Mouse (Mus musculus) megakaryocyte, embryonic 14.5 days (primary cell): ENCODE results near the gene Tubb4b. TPM values are rescaled to one million over a fixed set of nuclear protein-coding genes. Genes with fewer than 3 reads are reported as not detected.

Experiments used
- H3K27me3 ChIP-seq: replicated peaks from 2 replicates; pipeline ENCODE3; 2012; ENCODE audit warnings: inconsistent platforms
- H3K36me3 ChIP-seq: replicated peaks from 2 replicates; pipeline ENCODE3; 2012; ENCODE audit warnings: low read length, inconsistent platforms, mixed read lengths
- H3K4me1 ChIP-seq: 2 replicates; pipeline ENCODE4 v1.6.1; 2012; ENCODE audit warnings: inconsistent platforms
- H3K4me3 ChIP-seq: replicated peaks from 2 replicates; pipeline ENCODE3; 2012; ENCODE audit warnings: moderate library complexity, mild to moderate bottlenecking, inconsistent platforms
- H3K9me3 ChIP-seq: 2 replicates; pipeline ENCODE4 v1.6.1; 2012; ENCODE audit warnings: inconsistent platforms
- FLI1 ChIP-seq: IDR thresholded peaks from 2 replicates; pipeline ENCODE4 v1.6.1; 2012; ENCODE audit warnings: low read length, inconsistent platforms, mixed read lengths
- GATA1 ChIP-seq: IDR thresholded peaks from 3 replicates; pipeline ENCODE4 v1.6.1; 2012; ENCODE audit warnings: mixed read lengths, low read length, inconsistent platforms, borderline replicate concordance
- polyA plus RNA-seq: library from polyadenylated mRNA; stranded (reverse); fragments of >175 nt; gene quantifications from 2 replicates; pipeline ENCODE4 v1.2.3, GENCODE M21; 2012; ENCODE audit warnings: low replicate concordance; ENCODE audit not compliant: insufficient read depth

Tubb4b gene
- polyA plus RNA-seq, 1 experiment = 365 TPM

DNA sequence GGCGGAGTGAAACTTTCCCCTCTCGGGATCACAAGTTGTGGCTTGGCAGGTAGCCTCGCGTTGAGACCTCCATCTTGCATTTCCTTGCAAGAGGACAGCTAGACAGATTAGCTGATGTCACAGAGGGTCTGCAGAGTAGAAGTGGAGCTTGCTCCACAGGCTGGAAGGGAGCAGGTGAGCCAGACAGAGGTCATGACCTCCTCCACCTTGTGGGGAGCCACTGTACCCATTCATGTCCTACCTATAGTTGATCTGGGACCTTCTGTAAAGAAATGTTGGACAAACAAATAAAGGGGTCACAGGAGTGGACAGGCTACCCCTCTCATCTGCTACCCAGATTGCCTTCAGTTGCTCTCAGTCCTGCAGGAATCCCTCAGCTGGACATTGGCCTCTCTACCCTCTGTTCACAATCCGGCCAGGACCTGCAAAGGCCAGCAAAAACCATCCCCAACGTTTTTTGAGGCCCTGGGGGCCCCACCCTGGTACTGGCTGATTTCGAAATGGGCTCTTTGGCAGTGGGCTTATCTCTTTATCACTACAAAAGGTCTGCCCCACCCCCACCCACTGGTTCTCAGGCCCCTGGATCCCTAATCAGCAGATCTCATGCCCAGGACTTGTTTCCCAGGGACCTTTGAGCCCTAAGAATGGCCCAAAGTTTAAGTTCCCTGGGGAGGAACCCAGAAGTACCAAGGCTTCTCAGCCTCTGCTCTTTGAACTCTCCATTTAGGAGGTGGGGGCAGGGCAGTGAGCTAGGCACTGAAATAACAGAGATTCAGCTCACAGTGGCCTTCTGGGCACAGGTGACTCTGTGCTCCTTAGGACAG is 49.4 kb downstream of the Tubb4b start:
- H3K4me3 ChIP-seq = no peak overlapping the region
- no peak for TF ChIP-seq GATA1
- no peak for TF ChIP-seq FLI1
- H3K9me3 ChIP-seq = no peaks in the 10 kb centered on the region
- H3K4me1 ChIP-seq = peaks cover 88% of the 10 kb centered on the region
- no peaks in the 10 kb centered on the region for H3K36me3 ChIP-seq
- peaks cover 65% of the 10 kb centered on the region for H3K27me3 ChIP-seq

DNA sequence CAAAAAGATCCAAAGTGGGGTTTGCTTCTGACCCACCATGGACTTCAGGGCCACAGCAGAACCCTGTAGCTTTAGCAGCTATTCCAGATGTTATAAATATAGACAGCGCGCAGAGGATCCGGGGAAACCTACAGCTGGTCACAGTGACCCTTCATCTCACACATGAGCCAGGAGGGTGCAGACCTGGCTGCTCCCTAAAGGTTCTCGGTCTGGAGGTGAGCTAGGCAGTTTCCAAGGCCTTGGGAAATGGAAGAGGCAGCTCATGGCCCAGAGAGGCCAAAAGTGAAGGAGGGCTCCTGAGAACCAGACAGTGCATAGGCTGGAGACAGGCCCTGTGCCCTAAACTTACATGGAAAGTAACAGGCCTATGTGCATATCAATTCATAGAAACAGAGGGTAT is 50.7 kb downstream of the Tubb4b start:
- no peaks in the 10 kb centered on the region for H3K9me3 ChIP-seq
- H3K4me3 ChIP-seq = no peak overlapping the region
- TF ChIP-seq FLI1 (no peak), GATA1 (no peak)
- peaks cover 63% of the 10 kb centered on the region for H3K27me3 ChIP-seq
- H3K36me3 ChIP-seq = no peaks in the 10 kb centered on the region
- peaks cover 85% of the 10 kb centered on the region for H3K4me1 ChIP-seq

DNA sequence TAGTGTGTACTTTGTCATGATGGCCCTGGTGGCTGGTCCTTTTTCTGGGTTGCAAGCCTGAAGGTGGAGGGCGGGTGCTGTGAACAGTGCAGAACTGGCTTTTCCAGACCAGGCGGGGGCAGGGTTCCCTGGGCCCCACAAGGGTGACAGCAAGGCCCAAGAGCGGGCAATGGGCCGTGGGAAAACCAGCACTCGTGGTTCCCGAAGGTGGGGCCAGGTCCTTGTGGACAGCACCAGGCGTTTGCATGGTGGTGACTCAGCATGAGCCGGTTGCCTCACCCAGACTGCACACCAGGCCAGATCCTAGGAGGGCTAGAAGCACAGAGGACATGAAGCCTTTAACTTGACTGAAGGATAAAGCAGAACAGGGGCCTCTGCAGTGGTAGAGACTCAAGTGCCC is 51.9 kb downstream of the Tubb4b start:
- no peak for TF ChIP-seq GATA1
- no peak for TF ChIP-seq FLI1
- Histone ChIP-seq H3K36me3 (no peaks in the 10 kb centered on the region), H3K4me1 (peaks cover 79% of the 10 kb centered on the region), H3K9me3 (no peaks in the 10 kb centered on the region), H3K27me3 (peaks cover 54% of the 10 kb centered on the region), H3K4me3 (no peak overlapping the region)

Other genes with a start within 250 kb of the Tubb4b start
- gene Mrpl41, start 249.6 kb downstream of the Tubb4b start, polyA plus RNA-seq = 26.6 and 65.1 TPM in 2 replicates
- gene Pnpla7, start 248.7 kb downstream of the Tubb4b start, polyA plus RNA-seq = 1.5 and 7.1 TPM in 2 replicates
- 24.0 and 32.1 TPM in 2 replicates for gene Nsmf, start 170.3 kb downstream of the Tubb4b start, polyA plus RNA-seq
- gene Entpd8, start 144.4 kb downstream of the Tubb4b start, polyA plus RNA-seq = not detected in 2 replicates
- not detected in 2 replicates for gene Noxa1, start 129.6 kb downstream of the Tubb4b start, polyA plus RNA-seq
- 7.9 and 8.1 TPM in 2 replicates for gene Nrarp, start 43.9 kb downstream of the Tubb4b start, polyA plus RNA-seq
- gene Tor4a, start 27.8 kb downstream of the Tubb4b start, polyA plus RNA-seq = 10.3 and 14.6 TPM in 2 replicates
- gene Nelfb, start 13.2 kb downstream of the Tubb4b start, polyA plus RNA-seq = 22.9 and 24.0 TPM in 2 replicates
- 0.08 and 1.5 TPM in 2 replicates for gene Stpg3, start 10.1 kb downstream of the Tubb4b start, polyA plus RNA-seq
- not detected in 2 replicates for gene Fam166a, start 6.0 kb downstream of the Tubb4b start, polyA plus RNA-seq
- not detected in 2 replicates for gene Slc34a3, start 9.7 kb upstream of the Tubb4b start, polyA plus RNA-seq
- not detected in 2 replicates for gene Rnf224, start 12.1 kb upstream of the Tubb4b start, polyA plus RNA-seq
- gene Rnf208, start 17.6 kb upstream of the Tubb4b start, polyA plus RNA-seq = 3.8 and 7.6 TPM in 2 replicates
- gene Cysrt1, start 17.8 kb upstream of the Tubb4b start, polyA plus RNA-seq = not detected in 2 replicates
- gene AL732309.1, start 22.2 kb upstream of the Tubb4b start, polyA plus RNA-seq = 1.1 TPM in 1 of 2 replicates, not detected in the other
- gene Tmem203, start 30.7 kb upstream of the Tubb4b start, polyA plus RNA-seq = 16.3 and 20.0 TPM in 2 replicates
- gene Tprn, start 37.9 kb upstream of the Tubb4b start, polyA plus RNA-seq = 11.9 and 12.9 TPM in 2 replicates
- gene Ssna1, start 47.7 kb upstream of the Tubb4b start, polyA plus RNA-seq = 34.6 and 160 TPM in 2 replicates
- gene Anapc2, start 47.8 kb upstream of the Tubb4b start, polyA plus RNA-seq = 3.1 and 14.8 TPM in 2 replicates
- not detected in 2 replicates for gene Tmem210, start 63.4 kb upstream of the Tubb4b start, polyA plus RNA-seq
- gene Lrrc26, start 65.2 kb upstream of the Tubb4b start, polyA plus RNA-seq = not detected in 2 replicates
- gene Grin1, start 94.5 kb upstream of the Tubb4b start, polyA plus RNA-seq = not detected in 2 replicates
- 4.4 and 13.9 TPM in 2 replicates for gene Man1b1, start 107.6 kb upstream of the Tubb4b start, polyA plus RNA-seq
- gene Dpp7, start 131.7 kb upstream of the Tubb4b start, polyA plus RNA-seq = 4.3 and 4.4 TPM in 2 replicates
- gene Uap1l1, start 141.0 kb upstream of the Tubb4b start, polyA plus RNA-seq = 12.1 and 13.3 TPM in 2 replicates
- gene Sapcd2, start 147.6 kb upstream of the Tubb4b start, polyA plus RNA-seq = 26.7 and 29.9 TPM in 2 replicates
- gene Entpd2, start 171.2 kb upstream of the Tubb4b start, polyA plus RNA-seq = 1.3 TPM in 1 of 2 replicates, not detected in the other
- gene Npdc1, start 174.6 kb upstream of the Tubb4b start, polyA plus RNA-seq = 3.7 and 3.9 TPM in 2 replicates
- 4.3 TPM in 1 of 2 replicates, not detected in the other for gene Fut7, start 198.6 kb upstream of the Tubb4b start, polyA plus RNA-seq
- gene Abca2, start 204.0 kb upstream of the Tubb4b start, polyA plus RNA-seq = 13.1 and 24.3 TPM in 2 replicates
- not detected in 2 replicates for gene Clic3, start 232.1 kb upstream of the Tubb4b start, polyA plus RNA-seq
- 51.1 and 52.3 TPM in 2 replicates for gene Paxx, start 236.4 kb upstream of the Tubb4b start, polyA plus RNA-seq
- gene Ptgds, start 245.3 kb upstream of the Tubb4b start, polyA plus RNA-seq = not detected in 2 replicates